Mouse (Mus musculus) C2C12 (cell line): ENCODE data around the gene Dpep2nb.

Source experiments
- CEBPB ChIP-seq: IDR thresholded peaks from one replicate; pipeline ENCODE4 v1.6.1; 2011; ENCODE audit warnings: low read depth, mild to moderate bottlenecking, control low read depth, moderate library complexity
- CTCF ChIP-seq: IDR thresholded peaks from one replicate; pipeline ENCODE4 v1.5.1; 2011; ENCODE audit not compliant: control insufficient read depth, insufficient read depth, insufficient read length
- MAX ChIP-seq: IDR thresholded peaks from one replicate; pipeline ENCODE4 v1.6.1; 2011; ENCODE audit warnings: mild to moderate bottlenecking, control low read depth
- MYOD1 ChIP-seq: IDR thresholded peaks from one replicate; pipeline ENCODE4 v1.6.1; 2011; ENCODE audit warnings: low read depth; ENCODE audit not compliant: control insufficient read depth, insufficient read length
- MYOG ChIP-seq: IDR thresholded peaks from one replicate; pipeline ENCODE4 v1.6.1; 2011; ENCODE audit not compliant: control insufficient read depth, insufficient read length; ENCODE audit errors: extremely low read depth
- USF1 ChIP-seq: IDR thresholded peaks from one replicate; pipeline ENCODE4 v1.6.1; 2011; ENCODE audit warnings: low read depth, mild to moderate bottlenecking, control low read depth, moderate library complexity

- TF ChIP-seq CTCF (no peak), MYOD1 (no peak), CEBPB (no peak), MYOG (no peak), MAX (no peak), USF1 (no peak)
These were observed 34.6 kb downstream of the Dpep2nb start for GRCm38 (mm10) chr8:105971019-105971720.
